Mouse (Mus musculus): ENCODE data around the gene Plscr3.

GRCm38 (mm10) chr11:69810280-69810679 lies 35.9 kb upstream of the Plscr3 start:
- TF ChIP-seq CTCF (conservative IDR thresholded peaks at IDR 0.05; ENCODE audit: insufficient read depth, insufficient read length, low read depth, low read length) (0 out of 2 replicates have a peak, but pooled peaks have one; percentile 10), POLR2A (IDR thresholded peaks at IDR 0.05; ENCODE audit: low read depth, low read length) (no peak)
